Mouse (Mus musculus) stomach, adult 2 months (tissue): ENCODE results near the gene Adrm1. TPM values are rescaled to one million over a fixed set of nuclear protein-coding genes. Genes with fewer than 3 reads are reported as not detected.

Source experiments
- polyA plus RNA-seq: library from polyadenylated mRNA; depleted of rRNA; stranded (reverse); fragments of >200 nt; gene quantifications from 2 replicates; pipeline ENCODE4 v1.2.3, GENCODE M21; 2012; rRNA removed

Adrm1 gene
- polyA plus RNA-seq: 92.0 and 132 TPM in 2 replicates

DNA sequence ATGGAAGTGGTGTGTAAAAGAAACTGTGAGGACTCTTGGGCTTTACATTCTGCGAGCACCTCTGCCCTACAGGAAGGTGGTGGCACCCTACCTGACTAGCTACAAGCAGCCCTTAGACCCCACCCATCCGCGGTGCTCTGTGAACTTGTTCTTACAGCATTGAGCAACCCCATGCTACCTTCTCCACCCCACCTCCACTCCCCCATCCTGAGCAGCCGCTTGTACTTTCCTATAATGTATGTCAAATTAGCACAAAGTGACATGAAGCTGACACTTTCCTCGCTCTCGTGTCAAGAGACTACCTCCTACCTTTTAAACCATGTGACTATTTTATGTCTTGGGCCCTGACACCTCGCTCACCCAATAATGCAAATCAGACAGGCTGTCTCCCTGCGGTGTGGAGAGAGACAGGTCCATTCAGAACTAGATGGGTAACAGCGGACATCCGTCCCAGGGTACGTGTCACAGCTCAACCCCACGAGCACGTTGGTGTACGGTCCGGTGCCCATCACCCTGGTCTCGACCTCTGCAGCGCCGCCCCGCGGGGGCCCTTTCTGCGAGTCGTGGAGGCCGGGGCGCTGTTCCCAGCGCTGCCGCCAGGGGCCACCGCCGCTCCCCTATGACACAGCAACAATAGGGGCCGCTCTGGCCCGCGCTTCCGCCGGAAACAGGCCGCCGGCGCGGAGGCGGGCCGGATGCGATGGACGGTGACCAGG lies at the start of gene Adrm1:
TSS of gene Adrm1 (plus strand) at position 680 of the 716 bp plus-strand sequence.

Other genes starting within 250 kb of the Adrm1 start
- 5.5 and 6.0 TPM in 2 replicates for gene Taf4, start 194.8 kb upstream of the Adrm1 start, polyA plus RNA-seq
- 11.3 and 12.3 TPM in 2 replicates for gene Lsm14b, start 146.5 kb upstream of the Adrm1 start, polyA plus RNA-seq
- gene Psma7, start 129.1 kb upstream of the Adrm1 start, polyA plus RNA-seq: 67.9 and 71.5 TPM in 2 replicates
- 2.3 and 2.5 TPM in 2 replicates for gene Ss18l1, start 129.0 kb upstream of the Adrm1 start, polyA plus RNA-seq
- gene Mtg2, start 100.9 kb upstream of the Adrm1 start, polyA plus RNA-seq: 5.5 and 7.4 TPM in 2 replicates
- gene Hrh3, start 67.0 kb upstream of the Adrm1 start, polyA plus RNA-seq: 0.04 and 0.20 TPM in 2 replicates
- gene Osbpl2, start 52.2 kb upstream of the Adrm1 start, polyA plus RNA-seq: 25.3 and 25.7 TPM in 2 replicates
- 43.7 and 49.6 TPM in 2 replicates for gene Lama5, start 54.4 kb downstream of the Adrm1 start, polyA plus RNA-seq
- 954 and 1,766 TPM in 2 replicates for gene Rps21, start 85.9 kb downstream of the Adrm1 start, polyA plus RNA-seq
- gene Cables2, start 102.0 kb downstream of the Adrm1 start, polyA plus RNA-seq: 12.3 and 14.5 TPM in 2 replicates
- 4.3 and 4.4 TPM in 2 replicates for gene Rbbp8nl, start 118.4 kb downstream of the Adrm1 start, polyA plus RNA-seq
- gene Gata5, start 163.2 kb downstream of the Adrm1 start, polyA plus RNA-seq: 23.4 and 30.8 TPM in 2 replicates